Comparison of ENCODE assay signal across 11 mouse cellular contexts in genomic region chr6:50379136-50379535, GRCm38 (mm10).
DNase-seq lines count a peak whose midpoint lies in the region; ATAC-seq lines count a peak whose summit lies in the region.
"Had no signal": no experiment of that assay in that cellular context is flagged by ENCODE, and none has a peak within 500 bp of the region (broad histone marks: within the 10 kb centered on the region; RNA-seq: fewer than 3 reads in every experiment).

No protein-coding gene starts in this region.

- H3K36me3 ChIP-seq in heart, embryonic 10.5 days, result no peaks in the 10 kb centered on the region
- no peaks in the 10 kb centered on the region for H3K36me3 ChIP-seq in embryonic facial prominence, embryonic 12.5 days
- no peaks in the 10 kb centered on the region for H3K36me3 ChIP-seq in limb, embryonic 10.5 days

- WGBS in heart, embryonic 10.5 days, result 67% methylated on average over 5 of the region's 5 CpGs
- WGBS in embryonic facial prominence, embryonic 12.5 days, result 44% methylated on average over 5 of the region's 5 CpGs
- 70% methylated on average over 5 of the region's 5 CpGs for WGBS in limb, embryonic 10.5 days

- H3K27me3 ChIP-seq in heart, embryonic 10.5 days (ENCODE audit: insufficient read depth, poor library complexity, severe bottlenecking), result no peaks in the 10 kb centered on the region
- no peaks in the 10 kb centered on the region for H3K27me3 ChIP-seq in embryonic facial prominence, embryonic 12.5 days
- H3K27me3 ChIP-seq in limb, embryonic 10.5 days (ENCODE audit: low read depth, poor library complexity, severe bottlenecking), result no peaks in the 10 kb centered on the region
- H3K27me3 ChIP-seq: CH12.LX had no signal

- no peak overlapping the region for H3K9ac ChIP-seq in embryonic facial prominence, embryonic 12.5 days
- H3K9ac ChIP-seq: hindbrain, embryonic 14.5 days had no signal

- H3K27ac ChIP-seq in heart, embryonic 10.5 days, result no peak overlapping the region
- H3K27ac ChIP-seq in embryonic facial prominence, embryonic 12.5 days, result peak overlapping the region; percentile 58
- H3K27ac ChIP-seq in limb, embryonic 10.5 days, result peak overlapping the region; percentile 66
- H3K27ac ChIP-seq: hindbrain, embryonic 14.5 days had no signal

- DNase-seq in heart, adult 8-10 months (ENCODE audit: low spot score), result peak; percentile 57
- no peak for DNase-seq in heart, embryonic 10.5 days (ENCODE audit: low spot score)
- DNase-seq in 416B (ENCODE audit: low read depth), result peak; percentile 35
- DNase-seq in limb, embryonic 10.5 days (ENCODE audit: low spot score), result no peak
- no peak for DNase-seq in embryo, embryonic 10 days (ENCODE audit: low spot score)
- no peak for DNase-seq in neural tube, embryonic 10.5 days (ENCODE audit: extremely low spot score, low spot score)
- DNase-seq: lung, postnatal 36 days had no signal

- H3K4me1 ChIP-seq in heart, embryonic 10.5 days, result peaks cover 26% of the 10 kb centered on the region
- peaks cover 31% of the 10 kb centered on the region for H3K4me1 ChIP-seq in embryonic facial prominence, embryonic 12.5 days
- H3K4me1 ChIP-seq in limb, embryonic 10.5 days, result peaks cover 44% of the 10 kb centered on the region

- H3K9me3 ChIP-seq in heart, embryonic 10.5 days, result no peaks in the 10 kb centered on the region
- H3K9me3 ChIP-seq in embryonic facial prominence, embryonic 12.5 days, result 0 out of 2 replicates have a peak, but pooled peaks cover 6% of the 10 kb centered on the region
- H3K9me3 ChIP-seq in limb, embryonic 10.5 days (replicated peaks), result no peaks in the 10 kb centered on the region

- no peak overlapping the region for H3K4me2 ChIP-seq in embryonic facial prominence, embryonic 12.5 days (replicated peaks)
- H3K4me2 ChIP-seq: hindbrain, embryonic 14.5 days had no signal

- no peak overlapping the region for H3K4me3 ChIP-seq in heart, embryonic 10.5 days
- H3K4me3 ChIP-seq in embryonic facial prominence, embryonic 12.5 days, result no peak overlapping the region
- no peak overlapping the region for H3K4me3 ChIP-seq in limb, embryonic 10.5 days

- ATAC-seq in embryonic facial prominence, embryonic 12.5 days (ENCODE audit: insufficient number of reproducible peaks, insufficient read depth, low FRiP score, low TSS enrichment), result no peak
- ATAC-seq in granulocyte monocyte progenitor cell, adult 5-6 weeks (replicated peaks; ENCODE audit: poor library complexity, severe bottlenecking), result no peak

Comparison
In these comparisons a context has a peak if more than half of its experiments do, and no peak if none do; other contexts are left out.
1. DNase-seq: peak in heart, adult 8-10 months (single experiment) and 416B (single experiment); none in heart, embryonic 10.5 days (single experiment), limb, embryonic 10.5 days (single experiment), embryo, embryonic 10 days (single experiment) and neural tube, embryonic 10.5 days (single experiment).